Mouse (Mus musculus): ENCODE data around the gene Vdr.

Vdr gene

GRCm38 (mm10) chr15:97910530-97910929, at the start of gene Vdr:
Gene Vdr, minus strand, starts transcription at chr15:97910630.
- no peak for DNase-seq (ENCODE audit: low spot score in 2 of 2)

GRCm38 (mm10) chr15:97956416-97956815, 46.0 kb upstream of the Vdr start:
- peak in 1 of 2 experiments; percentile 15 for DNase-seq (ENCODE audit: low spot score in 2 of 2)

GRCm38 (mm10) chr15:97955742-97956141, 45.3 kb upstream of the Vdr start:
- peak in 1 of 2 experiments; percentile 6 for DNase-seq (ENCODE audit: low spot score in 2 of 2)

- peak in 1 of 2 experiments; percentile 8 for DNase-seq (ENCODE audit: low spot score in 2 of 2)
Measured at GRCm38 (mm10) chr15:97955286-97955685, 44.9 kb upstream of the Vdr start.

- peak in 1 of 2 experiments; percentile 10 for DNase-seq (ENCODE audit: low spot score in 2 of 2)
Measured at GRCm38 (mm10) chr15:97954671-97955070, 44.2 kb upstream of the Vdr start.

GRCm38 (mm10) chr15:97952889-97953189, 42.4 kb upstream of the Vdr start:
- DNase-seq (ENCODE audit: low spot score in 2 of 2): no peak

- peak; percentile 47 to 75 for DNase-seq (ENCODE audit: low spot score in 2 of 2)
Measured at GRCm38 (mm10) chr15:97952137-97952888, 41.9 kb upstream of the Vdr start.

GRCm38 (mm10) chr15:97950240-97950639, 39.8 kb upstream of the Vdr start:
- DNase-seq (ENCODE audit: low spot score in 2 of 2): no peak

GRCm38 (mm10) chr15:97949706-97950105, 39.3 kb upstream of the Vdr start:
- no peak for DNase-seq (ENCODE audit: low spot score in 2 of 2)

GRCm38 (mm10) chr15:97948720-97949119, 38.3 kb upstream of the Vdr start:
- DNase-seq (ENCODE audit: low spot score in 2 of 2): no peak

- DNase-seq (ENCODE audit: low spot score in 2 of 2): no peak
Measured at GRCm38 (mm10) chr15:97945656-97946315, 35.4 kb upstream of the Vdr start.

- DNase-seq (ENCODE audit: low spot score in 2 of 2): no peak
Measured at GRCm38 (mm10) chr15:97944919-97945574, 34.6 kb upstream of the Vdr start.

GRCm38 (mm10) chr15:97943356-97943755, 32.9 kb upstream of the Vdr start:
- no peak for DNase-seq (ENCODE audit: low spot score in 2 of 2)

- no peak for DNase-seq (ENCODE audit: low spot score in 2 of 2)
Measured at GRCm38 (mm10) chr15:97942538-97942937, 32.1 kb upstream of the Vdr start.

GRCm38 (mm10) chr15:97941306-97941705, 30.9 kb upstream of the Vdr start:
- DNase-seq (ENCODE audit: low spot score in 2 of 2): no peak

- no peak for DNase-seq (ENCODE audit: low spot score in 2 of 2)
Measured at GRCm38 (mm10) chr15:97940088-97940487, 29.7 kb upstream of the Vdr start.

GRCm38 (mm10) chr15:97938580-97938979, 28.1 kb upstream of the Vdr start:
- DNase-seq (ENCODE audit: low spot score in 2 of 2): no peak

GRCm38 (mm10) chr15:97932441-97932840, 22.0 kb upstream of the Vdr start:
- DNase-seq (ENCODE audit: low spot score in 2 of 2): no peak

GRCm38 (mm10) chr15:97929259-97929824, 18.9 kb upstream of the Vdr start:
- no peak for DNase-seq (ENCODE audit: low spot score in 2 of 2)

GRCm38 (mm10) chr15:97927821-97928220, 17.4 kb upstream of the Vdr start:
- DNase-seq (ENCODE audit: low spot score in 2 of 2): no peak

GRCm38 (mm10) chr15:97927018-97927417, 16.6 kb upstream of the Vdr start:
- DNase-seq (ENCODE audit: low spot score in 2 of 2): no peak

GRCm38 (mm10) chr15:97922421-97922820, 12.0 kb upstream of the Vdr start:
- DNase-seq (ENCODE audit: low spot score in 2 of 2): no peak

GRCm38 (mm10) chr15:97921796-97922195, 11.4 kb upstream of the Vdr start:
- DNase-seq (ENCODE audit: low spot score in 2 of 2): no peak
